Comparison of ENCODE assay signal across 8 mouse cellular contexts in genomic region chr16:20695622-20696323, GRCm38 (mm10). TPM values are rescaled to one million over a fixed set of nuclear protein-coding genes. Genes with fewer than 3 reads are reported as not detected.
DNase-seq lines count a peak whose midpoint lies in the region; ATAC-seq lines count a peak whose summit lies in the region.

No protein-coding gene starts in this region.

- H3K27me3 ChIP-seq in liver, embryonic 13.5 days: peaks cover 59% of the 10 kb centered on the region
- H3K27me3 ChIP-seq in neural tube, embryonic 15.5 days (replicated peaks): no peaks in the 10 kb centered on the region

- peak overlapping the region; percentile 42 for H3K4me3 ChIP-seq in liver, embryonic 13.5 days (replicated peaks)
- H3K4me3 ChIP-seq in neural tube, embryonic 15.5 days (replicated peaks): peak overlapping the region; percentile 46

- H3K27ac ChIP-seq in liver, embryonic 13.5 days: no peak overlapping the region
- H3K27ac ChIP-seq in neural tube, embryonic 15.5 days (replicated peaks): peak overlapping the region; percentile 79

- no peak for ATAC-seq in liver, embryonic 13.5 days (ENCODE audit: low read depth)
- ATAC-seq in neural tube, embryonic 15.5 days (ENCODE audit: low FRiP score): peak; percentile 75

- peaks cover 18% of the 10 kb centered on the region for H3K36me3 ChIP-seq in liver, embryonic 13.5 days
- H3K36me3 ChIP-seq in neural tube, embryonic 15.5 days: peaks cover 33% of the 10 kb centered on the region

- peak overlapping the region; percentile 63 for H3K4me2 ChIP-seq in liver, embryonic 13.5 days
- peak overlapping the region; percentile 80 for H3K4me2 ChIP-seq in neural tube, embryonic 15.5 days

- H3K9me3 ChIP-seq in liver, embryonic 13.5 days (replicated peaks): no peaks in the 10 kb centered on the region
- H3K9me3 ChIP-seq in neural tube, embryonic 15.5 days (replicated peaks): no peaks in the 10 kb centered on the region

- peak overlapping the region; percentile 52; the same call in 1 of the 2 replicates for H3K9ac ChIP-seq in liver, embryonic 13.5 days
- peak overlapping the region; percentile 64 for H3K9ac ChIP-seq in neural tube, embryonic 15.5 days (replicated peaks)

- intact Hi-C loops in heart, postnatal 25 days (cut with DNase I): no loop called here

- peak; percentile 80 for DNase-seq in NIH3T3 (ENCODE audit: low read depth)
- DNase-seq in cerebellum, adult 18-20 months: peak; percentile 90 to 94
- DNase-seq in forelimb bud, embryonic 11.5 days (ENCODE audit: low read depth, low spot score): peak; percentile 81
- peak; percentile 87 for DNase-seq in heart, postnatal 25 days (ENCODE audit: low spot score)
- DNase-seq in kidney, postnatal 4 days: peak; percentile 90 to 94
- DNase-seq in liver, embryonic 13.5 days: no peak
- DNase-seq in yolk sac, embryonic 10.5 days (ENCODE audit: low spot score): peak; percentile 67

- WGBS in liver, embryonic 13.5 days (ENCODE audit: insufficient replicate concordance): 4% methylated on average over 45 of the region's 46 CpGs
- WGBS in neural tube, embryonic 15.5 days: 1% methylated on average over 45 of the region's 46 CpGs

- peaks cover 48% of the 10 kb centered on the region for H3K4me1 ChIP-seq in liver, embryonic 13.5 days (replicated peaks)
- H3K4me1 ChIP-seq in neural tube, embryonic 15.5 days: peaks cover 53% of the 10 kb centered on the region

RNA-seq across cellular contexts. Expression of gene Fam131a, which starts 2.7 kb away (rescaled TPM):
- 10 to 100 TPM; 28.3 to 31.4 TPM for total RNA-seq in heart, postnatal 25 days (2021)
- 1.0 TPM in 2 replicates for polyA plus RNA-seq in liver, embryonic 13.5 days (2015; fragmentation: Nextera tagmentation; extraction: Ambion mirVana)
- polyA plus RNA-seq in neural tube, embryonic 15.5 days (2015; fragmentation: Nextera tagmentation; extraction: Ambion mirVana): 42.2 and 48.6 TPM in 2 replicates

RNA-seq across cellular contexts. Expression of gene Polr2h, which starts 21.7 kb away (rescaled TPM):
- 10 to 100 TPM in 1 of 2 experiments, 1 to 10 TPM in 1; 9.0 to 10.5 TPM for total RNA-seq in heart, postnatal 25 days (2021)
- 59.1 and 64.7 TPM in 2 replicates for polyA plus RNA-seq in liver, embryonic 13.5 days (2015; fragmentation: Nextera tagmentation; extraction: Ambion mirVana)
- 90.9 and 95.4 TPM in 2 replicates for polyA plus RNA-seq in neural tube, embryonic 15.5 days (2015; fragmentation: Nextera tagmentation; extraction: Ambion mirVana)

RNA-seq across cellular contexts. Expression of gene Clcn2, which starts 21.8 kb away (rescaled TPM):
- total RNA-seq in heart, postnatal 25 days (2021): 1 to 10 TPM; 1.5 to 2.1 TPM
- 7.4 and 7.6 TPM in 2 replicates for polyA plus RNA-seq in liver, embryonic 13.5 days (2015; fragmentation: Nextera tagmentation; extraction: Ambion mirVana)
- polyA plus RNA-seq in neural tube, embryonic 15.5 days (2015; fragmentation: Nextera tagmentation; extraction: Ambion mirVana): 27.4 and 34.6 TPM in 2 replicates

RNA-seq across cellular contexts. Expression of gene Eif4g1, which starts 27.7 kb away (rescaled TPM):
- total RNA-seq in heart, postnatal 25 days (2021): 100 to 1,000 TPM; 388 to 397 TPM
- 99.1 and 114 TPM in 2 replicates for polyA plus RNA-seq in liver, embryonic 13.5 days (2015; fragmentation: Nextera tagmentation; extraction: Ambion mirVana)
- 130 and 142 TPM in 2 replicates for polyA plus RNA-seq in neural tube, embryonic 15.5 days (2015; fragmentation: Nextera tagmentation; extraction: Ambion mirVana)

RNA-seq across cellular contexts. Expression of gene Chrd, which starts 37.2 kb away (rescaled TPM):
- total RNA-seq in heart, postnatal 25 days (2021): 1 to 10 TPM; 2.0 to 2.7 TPM
- 0.31 and 0.38 TPM in 2 replicates for polyA plus RNA-seq in liver, embryonic 13.5 days (2015; fragmentation: Nextera tagmentation; extraction: Ambion mirVana)
- polyA plus RNA-seq in neural tube, embryonic 15.5 days (2015; fragmentation: Nextera tagmentation; extraction: Ambion mirVana): 6.3 and 7.5 TPM in 2 replicates

Comparison
In these comparisons a context has a peak if more than half of its experiments do, and no peak if none do; other contexts are left out.
1. RNA of gene Fam131a, which starts 2.7 kb away (polyA plus RNA-seq): 42.2 to 48.6 TPM in neural tube, embryonic 15.5 days; 1.0 TPM in liver, embryonic 13.5 days; every median in the first group is over 10 times any median in the second.